ENCODE assay signal across 31 mouse cellular contexts in genomic region chr17:84952521-84952920, GRCm38 (mm10).
"Had no signal": no experiment of that assay in that cellular context is flagged by ENCODE, and none has a peak within 500 bp of the region (broad histone marks: within the 10 kb centered on the region; RNA-seq: fewer than 3 reads in every experiment).

No protein-coding gene starts in this region.

- H3K9ac ChIP-seq: limb, embryonic 12.5 days; limb, embryonic 13.5 days; limb, embryonic 15.5 days; liver, embryonic 12.5 days; liver, embryonic 13.5 days; liver, embryonic 14.5 days; liver, embryonic 15.5 days; liver, postnatal 0 days; lung, embryonic 14.5 days; lung, embryonic 15.5 days; midbrain, embryonic 12.5 days; midbrain, embryonic 13.5 days; neural tube, embryonic 12.5 days had no signal

- H3K9me3 ChIP-seq: limb, embryonic 10.5 days; limb, embryonic 12.5 days; limb, embryonic 13.5 days; limb, embryonic 15.5 days; liver, embryonic 12.5 days; liver, embryonic 13.5 days; liver, embryonic 15.5 days; lung, embryonic 15.5 days; midbrain, embryonic 10.5 days; midbrain, embryonic 12.5 days; midbrain, embryonic 13.5 days; neural tube, embryonic 12.5 days had no signal

- H3K27me3 ChIP-seq: limb, embryonic 12.5 days; limb, embryonic 13.5 days; limb, embryonic 15.5 days; liver, embryonic 12.5 days; liver, embryonic 13.5 days; liver, embryonic 15.5 days; lung, embryonic 15.5 days; megakaryocyte, embryonic 14.5 days; midbrain, embryonic 12.5 days; midbrain, embryonic 13.5 days; neural tube, embryonic 12.5 days had no signal

- DNase-seq: left cerebral cortex, postnatal 4 days; liver; liver, embryonic 13.5 days; liver, postnatal 0 days; lung, adult 18-20 months; lung, adult 2 months; lung, embryonic 14.5 days; lung, postnatal 10 days; lung, postnatal 14 days; lung, postnatal 36 days; lung, postnatal 4 days; midbrain, embryonic 14.5 days had no signal

- H3K27ac ChIP-seq: left cerebral cortex, adult 2 months; limb, embryonic 10.5 days; limb, embryonic 12.5 days; limb, embryonic 13.5 days; limb, embryonic 15.5 days; liver, embryonic 12.5 days; liver, embryonic 13.5 days; liver, embryonic 14.5 days; liver, embryonic 15.5 days; lung, embryonic 15.5 days; macrophage; midbrain, embryonic 10.5 days; midbrain, embryonic 12.5 days; midbrain, embryonic 13.5 days; neural tube, embryonic 12.5 days had no signal

- H3K36me3 ChIP-seq: limb, embryonic 10.5 days; limb, embryonic 12.5 days; limb, embryonic 13.5 days; limb, embryonic 15.5 days; liver, embryonic 12.5 days; liver, embryonic 13.5 days; liver, embryonic 15.5 days; lung, embryonic 15.5 days; midbrain, embryonic 10.5 days; midbrain, embryonic 12.5 days; midbrain, embryonic 13.5 days; neural tube, embryonic 12.5 days had no signal

- H3K4me2 ChIP-seq: limb, embryonic 12.5 days; limb, embryonic 13.5 days; limb, embryonic 15.5 days; liver, embryonic 11.5 days; liver, embryonic 12.5 days; liver, embryonic 13.5 days; liver, embryonic 15.5 days; lung, embryonic 14.5 days; lung, embryonic 15.5 days; midbrain, embryonic 12.5 days; midbrain, embryonic 13.5 days; neural tube, embryonic 12.5 days had no signal

- H3K4me3 ChIP-seq: left cerebral cortex, adult 2 months; limb, embryonic 10.5 days; limb, embryonic 12.5 days; limb, embryonic 13.5 days; limb, embryonic 15.5 days; liver, embryonic 12.5 days; liver, embryonic 13.5 days; liver, embryonic 15.5 days; lung, embryonic 15.5 days; megakaryocyte, embryonic 14.5 days; midbrain, embryonic 10.5 days; midbrain, embryonic 12.5 days; midbrain, embryonic 13.5 days; myocyte; neural tube, embryonic 12.5 days had no signal

- ATAC-seq: liver, embryonic 12.5 days; liver, postnatal 0 days; lung, postnatal 0 days; midbrain, embryonic 13.5 days; midbrain, embryonic 16.5 days had no signal
